Mouse (Mus musculus) embryo, embryonic 9.5 days (tissue): ENCODE results near the gene Cep170b.

Experiments
- DNase-seq: peaks from one replicate; pipeline ENCODE4 v3.0.0-alpha.2; 2017; ENCODE audit errors: extremely low spot score

Cep170b gene

DNA sequence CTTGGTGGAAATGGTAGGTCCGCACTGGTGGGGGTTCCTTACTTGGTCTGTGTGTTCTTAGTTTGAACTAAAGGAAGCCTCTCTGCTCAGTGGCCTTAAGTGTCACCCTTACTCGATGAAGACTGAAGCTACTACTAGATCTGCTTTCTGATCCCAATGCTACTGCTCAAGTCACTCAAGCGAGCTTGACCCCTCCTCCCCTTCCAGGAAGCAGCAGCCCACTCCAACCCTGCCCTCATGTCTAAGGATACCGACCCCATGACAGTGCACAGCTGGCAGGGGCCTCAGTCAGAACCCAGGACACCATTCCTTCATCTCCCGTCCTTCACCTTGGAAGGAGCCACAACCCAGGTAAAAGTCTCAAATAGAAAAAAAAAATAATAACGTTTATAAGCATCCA, at the start of gene Cep170b:
Cep170b (plus strand) TSS at position 240 of the 400 bp plus-strand sequence.
- no peak for DNase-seq

DNA sequence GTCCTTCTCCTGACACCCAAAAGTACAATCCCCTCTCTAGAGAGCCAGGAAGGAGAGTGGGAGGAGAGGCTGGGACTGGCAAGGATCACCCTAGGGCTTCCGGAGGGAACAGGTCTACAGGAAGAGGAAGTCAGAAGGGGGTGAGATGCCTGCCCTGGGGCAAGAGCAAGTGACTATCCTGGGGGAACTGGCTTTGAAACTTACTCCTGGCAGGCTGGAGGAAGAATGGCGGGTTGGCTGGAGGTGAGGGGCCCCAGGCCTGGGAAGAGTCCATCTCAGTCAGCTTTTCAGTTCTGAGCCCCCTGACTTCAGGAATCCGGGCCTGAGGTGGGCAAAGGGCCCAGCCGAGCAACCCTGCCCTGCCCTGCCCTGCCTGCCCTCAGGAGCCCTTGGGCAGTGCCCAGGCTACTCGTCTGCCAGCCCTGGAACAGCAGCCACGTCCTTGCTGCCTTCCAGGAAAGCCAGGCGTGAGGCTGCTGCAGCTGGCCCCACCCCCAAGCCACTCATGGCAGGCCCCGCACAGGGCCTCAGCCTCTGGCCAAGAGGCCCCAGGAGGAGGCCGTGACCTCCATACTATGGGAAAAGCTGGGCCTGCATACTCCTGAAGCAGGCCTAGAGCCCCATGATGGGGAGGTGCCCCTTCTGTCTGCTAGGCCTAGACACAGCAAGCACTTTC, 49.4 kb upstream of the Cep170b start:
- no peak for DNase-seq

DNA sequence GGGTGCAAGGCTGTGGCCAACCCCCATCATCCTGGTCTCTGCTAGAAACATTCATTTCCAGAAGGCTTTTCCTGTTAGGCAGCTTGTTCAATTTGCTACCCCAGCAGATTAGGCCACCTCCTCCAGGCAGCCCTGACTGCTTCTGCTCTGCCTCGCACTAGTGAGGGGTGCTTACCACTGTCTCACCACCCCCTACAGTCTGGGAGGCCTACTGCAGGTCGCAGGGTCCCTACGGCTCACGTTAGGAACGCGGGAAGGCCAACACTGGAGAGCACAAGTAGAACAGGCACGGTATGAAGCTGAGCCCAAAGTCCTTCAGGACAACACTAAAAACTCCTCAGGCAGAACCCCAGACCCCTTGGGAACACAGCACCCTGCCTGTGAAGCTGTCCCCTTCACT, 48.4 kb upstream of the Cep170b start:
- DNase-seq: no peak

DNA sequence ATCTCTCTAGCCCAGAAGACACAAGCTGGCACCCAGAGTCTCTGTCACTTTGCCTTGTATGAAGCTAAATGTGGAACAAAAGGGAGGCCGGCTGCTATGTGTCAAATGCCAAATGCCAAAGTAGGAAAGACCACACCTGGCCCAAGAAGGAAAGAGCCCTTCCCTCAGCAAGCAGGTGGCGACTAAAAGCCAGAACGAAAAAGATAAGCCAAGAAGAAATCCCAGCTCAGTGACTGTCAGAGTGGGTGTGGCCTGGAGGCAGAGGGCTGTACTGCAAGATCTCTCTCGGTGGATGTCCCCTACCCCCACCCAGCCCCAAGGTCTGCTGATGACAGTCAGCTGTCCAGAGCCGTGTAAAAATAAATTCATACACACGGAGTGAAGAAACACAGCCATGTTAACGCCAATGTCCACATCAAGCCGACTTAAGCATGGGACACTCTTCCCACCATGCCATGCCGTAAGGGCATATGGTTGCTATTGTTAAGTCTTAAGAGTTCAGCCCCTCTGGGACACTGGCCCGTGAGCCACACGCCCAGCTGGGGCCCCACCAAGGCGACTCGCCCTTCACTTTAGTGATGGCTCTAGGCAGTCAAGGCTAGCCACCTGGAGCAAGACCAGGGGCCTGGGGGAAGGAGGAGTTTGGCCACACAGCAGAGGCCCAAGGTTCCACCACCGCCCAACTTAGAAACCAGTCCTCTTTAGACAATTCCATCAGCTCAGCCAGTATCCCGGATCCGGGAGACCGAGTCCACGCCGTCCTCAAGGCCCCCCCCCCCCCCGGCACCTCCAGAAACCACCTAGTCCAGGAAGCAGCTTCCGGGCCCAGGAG, 47.3 kb upstream of the Cep170b start:
- peak; percentile 49 for DNase-seq

DNA sequence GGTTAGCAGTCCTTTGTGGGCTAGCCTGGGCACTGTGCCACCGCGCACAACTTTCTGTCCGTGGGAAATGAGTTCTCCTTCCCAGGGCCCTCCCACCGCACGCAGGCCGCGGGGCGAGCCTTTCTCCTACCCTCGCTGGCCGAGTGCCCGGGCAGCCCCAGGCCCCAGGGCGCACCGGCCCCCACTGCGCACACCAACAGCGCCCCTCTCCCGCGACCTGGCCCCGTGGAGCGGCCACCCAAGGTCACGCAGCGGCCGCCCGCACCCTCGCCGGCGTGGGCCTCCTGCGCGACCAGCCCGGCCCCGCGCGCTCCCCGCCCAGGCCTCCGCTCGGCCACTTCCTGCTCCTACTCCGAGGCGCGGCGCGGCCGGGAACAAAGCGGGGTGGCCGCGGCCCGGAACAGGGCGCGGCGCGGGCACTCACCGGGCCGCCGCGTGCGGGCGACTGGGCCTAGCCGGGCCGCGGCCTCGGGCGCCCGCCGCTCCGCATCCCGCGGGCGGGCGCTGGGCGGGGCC, 46.6 kb upstream of the Cep170b start:
- DNase-seq: no peak

DNA sequence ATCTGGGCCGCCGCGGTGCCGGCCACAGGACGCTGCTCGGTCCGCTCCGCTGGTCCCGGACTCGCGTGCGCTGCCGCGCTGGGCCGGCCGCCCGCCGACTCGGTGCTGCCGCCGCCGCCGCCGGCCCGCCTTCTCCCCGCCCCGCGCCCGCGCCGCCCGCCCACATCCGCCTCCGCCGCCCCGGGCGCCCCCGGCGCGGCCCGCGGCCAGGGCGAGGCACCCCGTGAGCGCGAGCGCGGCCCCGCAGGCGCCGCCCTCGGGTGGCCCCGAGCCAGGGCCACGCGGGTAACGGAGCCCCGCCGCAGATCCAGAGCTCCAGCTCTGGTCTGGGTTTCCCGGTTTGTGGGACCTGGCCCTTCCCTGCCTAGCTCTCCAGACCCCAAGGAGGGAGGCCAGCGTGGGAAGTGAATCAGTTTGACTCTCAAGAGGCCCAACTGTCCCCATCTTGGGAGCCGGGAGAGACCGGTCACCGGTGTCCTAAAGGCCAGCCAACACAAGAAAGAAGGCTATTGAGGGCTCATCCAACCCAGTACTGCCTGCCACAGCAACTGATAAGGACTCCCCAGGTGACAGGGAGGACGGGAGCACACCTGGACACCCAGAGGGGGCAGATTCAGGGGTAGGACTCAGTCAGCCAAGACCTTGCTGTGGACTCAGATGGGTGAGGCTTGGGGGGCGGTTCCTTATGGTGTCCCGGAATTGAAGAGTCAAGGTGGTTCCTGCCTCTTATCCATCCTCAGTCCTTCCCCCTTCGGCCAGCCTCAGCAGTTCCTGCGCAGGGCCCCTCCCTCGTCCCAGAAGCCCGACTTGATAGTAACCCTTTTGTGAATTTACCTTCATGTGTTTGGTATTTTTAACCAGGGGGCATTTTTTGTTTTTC, 45.9 kb upstream of the Cep170b start, which contains the start of gene Akt1:
Akt1 (minus strand) TSS at position 753 of the 880 bp plus-strand sequence.
- DNase-seq: peak; percentile 71

DNA sequence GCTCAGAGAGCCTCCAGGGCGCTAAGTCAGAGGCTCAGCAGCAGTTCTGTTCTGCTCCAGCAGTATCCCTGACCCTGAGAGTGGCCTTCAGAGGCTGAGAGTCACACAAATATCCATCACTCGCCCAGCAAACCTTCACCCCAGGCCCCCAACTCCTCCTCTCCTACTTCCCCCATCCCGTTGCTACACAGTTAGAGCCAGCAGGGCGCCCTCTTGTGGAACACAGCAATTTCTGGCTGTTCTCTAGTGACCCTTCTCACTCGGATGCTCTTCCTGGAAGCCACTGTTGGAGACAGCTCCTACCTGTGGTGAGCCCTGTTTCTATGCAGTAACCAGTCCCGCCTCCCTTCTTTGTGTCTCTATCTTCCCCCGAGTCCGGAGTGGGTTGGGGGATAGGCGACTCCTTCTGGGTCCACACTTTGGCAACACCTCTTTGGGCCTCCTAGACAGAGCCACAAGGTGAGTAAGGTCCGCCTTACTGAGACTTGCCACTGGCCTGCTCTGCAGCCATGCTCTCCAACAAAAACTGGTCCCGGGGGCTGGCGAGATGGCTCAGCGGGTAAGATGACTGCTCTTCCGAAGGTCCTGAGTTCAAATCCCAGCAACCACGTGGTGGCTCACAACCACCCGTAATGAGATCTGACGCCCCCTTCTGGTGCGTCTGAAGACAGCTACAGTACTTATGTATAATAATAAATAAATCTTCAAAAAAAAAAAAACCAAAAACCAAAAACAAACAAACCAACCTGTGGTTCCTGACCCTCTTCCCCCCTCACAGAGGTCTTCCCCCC, 44.8 kb upstream of the Cep170b start:
- DNase-seq: peak; percentile 89

DNA sequence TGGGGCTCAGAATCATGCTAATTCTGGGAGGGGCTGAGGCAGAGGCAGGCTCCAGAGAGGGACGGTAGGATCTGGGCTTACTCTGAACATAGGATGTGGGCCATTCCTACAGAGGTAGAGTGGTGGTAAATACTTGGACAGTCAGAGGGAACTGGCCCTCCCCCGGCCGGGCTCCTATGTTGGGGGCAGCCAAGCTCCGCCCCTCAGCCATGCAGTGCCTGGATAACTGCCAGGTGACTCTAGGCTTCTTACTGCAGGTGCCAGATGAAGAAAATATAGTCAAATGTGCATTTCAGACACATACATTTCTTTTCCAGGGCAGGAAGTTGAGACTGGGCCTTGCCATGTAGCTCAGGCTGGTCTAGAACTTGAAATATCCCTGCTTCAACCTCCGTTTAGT, 43.2 kb upstream of the Cep170b start:
- DNase-seq: no peak

DNA sequence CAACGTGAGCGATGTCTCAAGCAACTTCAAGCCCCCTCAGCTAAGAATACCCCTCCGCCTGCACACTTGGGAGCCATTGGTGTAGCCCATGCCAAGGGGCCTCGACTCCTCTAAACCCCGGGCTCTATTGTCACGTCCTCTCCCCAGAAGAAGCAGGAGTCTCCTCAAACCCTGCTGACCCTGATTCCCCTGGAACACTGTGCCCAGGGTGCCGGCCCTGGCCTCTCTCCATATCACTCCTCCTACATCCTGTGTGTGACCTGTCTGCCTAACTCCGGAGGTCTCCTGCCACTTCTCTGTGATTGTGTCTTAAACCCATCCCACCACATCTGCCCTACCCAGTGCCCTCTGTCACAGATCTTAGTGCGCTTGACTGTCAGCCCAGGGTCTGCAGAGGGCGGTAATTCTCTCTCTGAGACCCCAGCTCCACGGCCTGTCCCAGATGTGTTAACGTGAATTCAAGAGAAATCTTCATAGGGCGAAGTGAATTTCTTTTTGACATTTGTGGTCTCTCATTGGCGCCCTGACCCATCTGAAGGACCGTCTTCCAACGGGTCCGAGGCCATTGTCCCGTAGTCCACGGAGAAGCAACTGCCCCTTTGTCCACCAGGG, 42.2 kb upstream of the Cep170b start:
- no peak for DNase-seq

DNA sequence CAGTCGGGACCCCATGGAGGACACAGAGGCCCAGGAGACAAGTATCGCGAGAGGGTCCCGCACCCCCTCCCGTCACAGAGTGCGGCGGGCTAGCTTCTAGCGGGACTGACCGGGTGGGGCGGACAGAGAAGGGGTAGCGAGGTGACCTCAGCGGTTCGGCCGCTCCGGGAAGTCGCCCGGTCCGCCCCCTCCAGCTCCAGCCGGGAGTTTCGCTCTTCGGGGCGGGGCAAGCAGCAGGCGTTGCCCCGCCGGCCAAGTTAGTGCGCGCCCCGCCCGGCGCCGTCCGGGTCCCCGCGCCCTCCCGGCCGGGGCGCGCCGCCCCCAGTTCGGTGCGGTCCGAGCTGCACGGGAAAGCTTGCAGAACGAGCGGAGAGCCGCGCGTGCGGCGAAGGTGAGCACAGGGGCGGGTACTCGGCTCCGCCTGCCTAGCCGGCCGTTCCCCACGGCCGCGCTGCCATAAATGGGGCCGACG, 41.7 kb upstream of the Cep170b start, which contains the start of gene Zbtb42:
Zbtb42 (plus strand) TSS at position 274 of the 472 bp plus-strand sequence.
- peak; percentile 87 for DNase-seq

DNA sequence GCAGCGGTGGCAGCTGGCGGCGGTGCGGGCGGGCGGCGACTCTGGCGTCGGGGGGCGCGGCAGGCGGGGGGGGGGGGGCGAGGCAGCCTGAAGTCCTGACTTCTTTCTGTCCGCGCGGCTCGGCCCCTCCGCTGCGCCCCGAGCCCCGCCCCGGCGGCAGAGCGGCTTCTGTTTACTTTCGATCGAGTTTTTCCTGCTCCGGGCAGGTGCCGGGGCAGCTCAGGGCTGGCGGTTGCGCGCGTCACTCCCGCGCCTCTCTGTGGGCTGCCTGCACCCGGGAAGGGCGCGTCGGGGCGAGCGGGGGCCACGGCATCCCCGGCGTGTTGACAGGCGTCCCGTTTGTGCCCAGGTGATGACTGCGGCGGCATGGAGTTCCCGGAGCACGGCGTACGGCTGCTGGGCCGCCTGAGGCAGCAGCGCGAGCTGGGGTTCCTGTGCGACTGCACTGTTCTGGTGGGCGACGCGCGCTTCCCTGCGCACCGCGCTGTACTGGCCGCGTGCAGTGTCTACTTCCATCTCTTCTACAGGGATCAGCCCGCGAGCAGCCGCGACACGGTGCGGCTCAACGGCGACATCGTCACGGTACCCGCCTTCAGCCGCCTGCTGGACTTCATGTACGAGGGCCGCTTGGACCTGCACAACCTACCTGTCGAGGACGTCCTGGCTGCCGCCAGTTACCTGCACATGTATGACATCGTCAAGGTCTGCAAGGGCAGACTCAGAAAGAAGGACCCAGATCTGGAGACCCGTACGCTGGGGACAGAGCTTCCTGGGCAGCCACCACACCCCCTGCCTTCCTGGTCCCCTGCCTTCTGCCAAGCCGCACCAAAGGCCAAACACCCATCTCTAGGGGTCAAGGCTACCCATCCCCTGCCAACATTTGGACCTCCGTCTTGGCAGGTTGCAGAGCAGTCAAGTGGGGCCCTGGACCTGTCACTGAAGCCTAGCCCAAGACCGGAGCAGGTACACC, 40.9 kb upstream of the Cep170b start:
- DNase-seq: peak; percentile 48

DNA sequence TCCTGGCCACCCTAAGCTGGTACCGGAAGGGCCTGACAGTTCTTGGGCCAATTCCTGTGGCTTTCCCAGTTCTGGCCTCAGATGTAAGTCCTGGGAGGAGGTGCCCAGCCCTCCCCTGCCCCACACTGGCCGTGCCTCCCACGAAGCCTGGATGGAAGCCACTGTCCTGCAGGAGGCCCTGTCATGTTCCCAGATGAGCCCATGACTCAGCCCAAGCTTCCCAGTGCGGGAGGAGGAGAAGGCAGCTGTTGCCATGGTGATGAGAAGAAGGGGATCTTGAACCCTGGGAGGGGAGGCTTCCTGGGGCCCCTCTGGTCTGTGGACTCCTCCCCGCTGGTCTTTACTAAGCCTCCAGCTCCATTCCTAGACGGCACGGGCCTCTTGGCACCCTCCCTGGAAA, 36.9 kb upstream of the Cep170b start:
- DNase-seq: no peak

DNA sequence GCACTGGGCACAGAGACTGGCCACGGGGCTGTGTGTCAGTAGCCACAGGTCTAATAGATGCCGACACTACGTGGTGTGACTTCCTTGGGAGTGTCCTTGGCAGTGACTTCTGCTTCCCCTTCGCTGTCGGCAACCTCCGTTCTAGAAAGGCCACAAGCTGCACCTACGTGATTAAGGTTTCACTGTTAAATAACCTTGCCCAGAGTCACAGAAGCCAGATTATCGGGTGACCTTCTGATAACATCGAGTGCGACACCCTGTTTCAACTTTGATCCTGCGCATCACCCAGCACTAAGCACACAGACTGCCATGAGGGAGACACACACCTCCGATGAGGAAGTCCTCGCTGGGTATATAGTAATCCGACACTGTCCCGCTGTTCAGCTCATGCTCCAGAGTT, 31.8 kb upstream of the Cep170b start:
- DNase-seq: no peak

DNA sequence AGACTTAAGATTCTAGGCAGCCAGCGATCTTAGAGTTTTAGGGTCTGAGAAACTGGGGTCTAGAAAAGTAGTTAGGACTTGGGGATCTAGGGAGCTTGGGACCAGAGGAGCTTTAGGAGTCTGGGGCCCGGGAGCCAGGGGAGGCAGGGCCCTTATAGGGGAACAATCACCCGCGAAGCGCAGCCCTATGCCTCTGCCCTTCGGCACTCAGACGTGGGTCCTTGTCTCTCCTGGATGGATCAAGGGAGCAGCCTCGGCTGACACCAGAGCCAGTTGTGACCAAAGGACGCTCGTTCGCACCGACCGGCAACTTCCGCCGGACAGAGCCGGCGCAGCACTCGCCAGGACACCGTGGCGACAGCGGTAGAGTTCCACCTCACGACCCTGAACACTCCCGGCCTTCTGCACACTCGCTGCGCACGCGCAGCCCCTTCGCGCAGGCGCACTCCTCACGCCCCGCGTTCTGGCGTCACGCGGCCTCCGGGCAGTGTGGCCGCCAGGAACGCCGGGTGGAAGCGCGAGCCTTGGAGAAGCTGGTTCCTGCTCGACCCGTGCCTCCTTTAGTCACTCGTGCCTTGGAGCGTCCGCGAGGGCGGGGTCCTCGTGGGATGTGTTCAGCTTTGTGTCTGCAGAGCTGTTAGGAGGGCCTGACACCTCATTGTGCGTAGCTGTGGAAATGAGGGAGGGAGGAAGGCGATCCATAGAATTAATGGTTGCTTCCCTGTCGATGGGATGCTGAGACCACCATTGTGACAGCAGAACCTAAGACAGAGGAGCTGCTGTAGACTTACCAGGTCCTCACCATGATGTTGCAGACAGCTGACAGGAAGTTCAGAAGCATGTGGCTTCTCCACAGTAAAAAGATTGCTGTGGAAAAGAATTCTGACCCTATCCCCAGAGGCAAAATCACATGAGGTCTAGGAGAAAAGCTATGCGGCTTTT, 26.8 kb upstream of the Cep170b start:
- peak; percentile 92 for DNase-seq

DNA sequence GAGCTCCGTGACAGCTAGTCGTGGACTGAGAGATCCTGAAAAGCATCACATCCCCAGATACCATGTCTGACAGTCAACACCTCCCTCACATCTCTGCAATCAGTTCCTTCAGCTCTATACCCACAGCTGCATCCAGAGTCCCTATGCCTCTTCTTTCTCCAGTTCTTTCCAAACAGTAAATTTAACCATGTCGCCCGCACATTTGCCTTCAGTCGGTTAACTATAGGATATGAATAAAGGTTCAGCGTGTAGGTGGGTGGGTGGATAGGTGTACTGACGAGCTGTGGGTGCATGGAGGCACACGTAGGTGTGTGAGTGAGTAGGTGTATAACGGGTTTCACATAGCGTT, 26.2 kb upstream of the Cep170b start:
- DNase-seq: no peak

DNA sequence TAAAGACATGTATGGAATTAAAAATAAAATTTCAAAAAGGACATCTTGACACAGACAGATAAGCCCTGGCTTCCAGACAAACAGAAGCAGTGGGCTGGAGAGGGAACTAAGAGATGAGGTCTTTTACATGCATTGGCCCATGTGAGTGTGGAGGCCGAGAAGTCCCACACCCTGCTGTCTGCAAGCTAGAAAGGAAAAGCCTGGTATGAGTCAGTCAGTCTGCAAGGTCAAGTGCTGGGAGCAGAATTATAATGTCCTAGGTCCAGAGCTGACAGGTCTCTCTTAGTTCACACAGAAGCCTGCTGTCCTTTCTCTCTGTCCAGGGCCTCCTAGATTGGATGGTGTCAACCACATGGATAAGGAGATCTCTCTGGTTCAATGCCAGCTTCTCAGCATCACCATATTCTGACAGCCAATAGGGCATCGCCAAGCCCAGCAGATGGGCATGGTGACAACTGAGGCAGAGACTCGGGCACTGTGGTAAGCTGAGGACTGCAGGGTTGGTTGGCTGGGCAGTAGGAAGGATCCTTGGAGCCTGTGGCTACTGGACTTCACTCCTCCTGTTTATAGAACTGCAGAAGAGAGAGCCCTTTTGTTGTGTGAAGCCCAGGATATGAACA, 23.3 kb upstream of the Cep170b start:
- DNase-seq: no peak

DNA sequence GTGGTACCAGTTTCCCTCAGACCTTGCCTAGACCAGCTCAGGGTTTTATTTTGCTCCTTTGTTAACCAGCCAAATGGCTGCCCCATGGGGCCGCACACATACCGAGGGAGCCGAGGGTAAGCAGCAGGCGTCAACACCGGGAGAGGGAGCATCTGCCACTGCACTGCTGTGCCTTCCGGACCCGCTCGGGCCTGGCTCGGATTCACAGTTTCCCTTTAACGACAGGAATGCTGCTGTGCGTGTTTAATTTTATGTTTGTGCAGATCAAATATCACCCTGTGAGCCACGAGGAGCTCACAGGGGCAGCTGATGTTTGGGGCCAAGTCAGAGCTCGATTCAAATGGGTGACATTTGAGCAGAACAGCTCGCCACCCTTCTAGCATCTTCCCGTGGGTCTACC, 19.7 kb upstream of the Cep170b start:
- no peak for DNase-seq
